Mouse (Mus musculus) heart, adult 2 months (tissue): ENCODE results near the gene Nkg7. TPM values are rescaled to one million over a fixed set of nuclear protein-coding genes. Genes with fewer than 3 reads are reported as not detected.

Source experiments
- DNase-seq, 2 experiments: peaks; one replicate each; pipeline ENCODE4 v3.0.0; 2021
- H3K27ac ChIP-seq: fragments of 200-600 bp; 2 replicates; pipeline ENCODE4 v1.8.1; 2022
- H3K27me3 ChIP-seq: fragments of 200-500 bp; 2 replicates; pipeline ENCODE4 v1.6.1; 2012; ENCODE audit warnings: mild to moderate bottlenecking, low read length, inconsistent platforms, mixed read lengths; ENCODE audit not compliant: control insufficient read depth, insufficient read depth
- H3K36me3 ChIP-seq: fragments of 200-500 bp; 2 replicates; pipeline ENCODE4 v1.6.1; 2012; ENCODE audit warnings: low read length, inconsistent platforms; ENCODE audit not compliant: control insufficient read depth, insufficient read depth
- H3K4me1 ChIP-seq: fragments of 200-500 bp; 2 replicates; pipeline ENCODE4 v1.6.1; 2011; ENCODE audit warnings: low read length; ENCODE audit not compliant: control insufficient read depth, insufficient read depth
- H3K4me3 ChIP-seq: fragments of 200-600 bp; 2 replicates; pipeline ENCODE4 v1.8.1; 2022
- H3K79me2 ChIP-seq: fragments of 200-500 bp; replicated peaks from 2 replicates; pipeline ENCODE4 v1.6.1; 2012; ENCODE audit warnings: mild to moderate bottlenecking, inconsistent platforms, low read length, moderate library complexity, mixed read lengths; ENCODE audit not compliant: control insufficient read depth, insufficient read depth
- H3K9ac ChIP-seq: fragments of 200-500 bp; 2 replicates; pipeline ENCODE4 v1.6.1; 2012; ENCODE audit warnings: low read depth, mild to moderate bottlenecking, control low read depth, inconsistent platforms, low read length, mixed read lengths
- CTCF ChIP-seq: fragments of 200-600 bp; IDR thresholded peaks from 2 replicates; pipeline ENCODE4 v1.8.1; 2022; ENCODE audit warnings: antibody characterized with exemption, mild to moderate bottlenecking, moderate library complexity
- EP300 ChIP-seq: fragments of 200-500 bp; IDR thresholded peaks from 2 replicates; pipeline ENCODE4 v1.6.1; 2011; ENCODE audit warnings: low read depth, low read length, control low read depth; ENCODE audit not compliant: insufficient read depth
- POLR2A ChIP-seq: fragments of 200-500 bp; IDR thresholded peaks from 2 replicates; pipeline ENCODE4 v1.6.1; 2011; ENCODE audit warnings: mild to moderate bottlenecking, low read depth, low read length, control low read depth; ENCODE audit not compliant: insufficient read depth
- WGBS: fragments of 180-500 bp; shearing (Covaris S2); methylation state at CpG from one replicate; pipeline ENCODE4 v1.1.7; 2018; 5-methylcytosine and 5-hydroxymethylcytosine counted together
- intact Hi-C: fragments of 180-260 bp; cut with DNase I; formaldehyde crosslinking; loops from one replicate; pipeline ENCODE4 v1.15.1; 2025
- polyA plus RNA-seq: library from polyadenylated mRNA; depleted of rRNA; stranded (reverse); fragments of >200 nt; gene quantifications from 2 replicates; pipeline ENCODE4 v1.2.3, GENCODE M21; 2012
- total RNA-seq, 2 experiments: library from RNA; stranded (reverse); gene quantifications; 2 replicates each; pipeline ENCODE4 v1.2.3; 2021

Nkg7 gene
- total and polyA plus RNA-seq, 3 experiments, result 4.9 TPM; not detected in 2

- H3K27me3 ChIP-seq, result no peaks in the 10 kb centered on the region
- TF ChIP-seq CTCF (no peak), EP300 (0 out of 2 replicates have a peak, but pooled peaks have one; percentile 26), POLR2A (0 out of 2 replicates have a peak, but pooled peaks have one; percentile 17)
- no peak overlapping the region for H3K9ac ChIP-seq
- no peak overlapping the region for H3K4me3 ChIP-seq
- intact Hi-C loops, result loop anchor here (5.0 kb wide), 1 partner anchor 134 kb away; no protein-coding TSS in a partner anchor
- WGBS, result 50% methylated on average over 3 of the region's 3 CpGs
- H3K36me3 ChIP-seq, result no peaks in the 10 kb centered on the region
- peaks cover 5% of the 10 kb centered on the region; the same call in 1 of the 2 replicates for H3K4me1 ChIP-seq
- peak in 1 of 2 experiments; percentile 37 for DNase-seq
- H3K27ac ChIP-seq, result peak overlapping the region; percentile 60
- no peaks in the 10 kb centered on the region; the same call in 1 of the 2 replicates for H3K79me2 ChIP-seq
Observed at GRCm38 (mm10) chr7:43448246-43448645, 11.4 kb downstream of the Nkg7 start.

- H3K9ac ChIP-seq, result no peak overlapping the region
- H3K27ac ChIP-seq, result no peak overlapping the region
- 90% methylated on average over 2 of the region's 2 CpGs for WGBS
- peaks cover 11% of the 10 kb centered on the region; the same call in 1 of the 2 replicates for H3K4me1 ChIP-seq
- DNase-seq, result no peak
- intact Hi-C loops, result loop anchor here (5.0 kb wide), 1 partner anchor 132 kb away; no protein-coding TSS in a partner anchor
- 0 out of 2 replicates have a peak, but pooled peaks cover 2% of the 10 kb centered on the region for H3K36me3 ChIP-seq
- no peaks in the 10 kb centered on the region for H3K27me3 ChIP-seq
- no peak overlapping the region for H3K4me3 ChIP-seq
- no peak for TF ChIP-seq CTCF
- TF ChIP-seq POLR2A, result no peak
- TF ChIP-seq EP300, result no peak
- no peaks in the 10 kb centered on the region; the same call in 1 of the 2 replicates for H3K79me2 ChIP-seq
Observed at GRCm38 (mm10) chr7:43449811-43450210, 12.9 kb downstream of the Nkg7 start.

DNA sequence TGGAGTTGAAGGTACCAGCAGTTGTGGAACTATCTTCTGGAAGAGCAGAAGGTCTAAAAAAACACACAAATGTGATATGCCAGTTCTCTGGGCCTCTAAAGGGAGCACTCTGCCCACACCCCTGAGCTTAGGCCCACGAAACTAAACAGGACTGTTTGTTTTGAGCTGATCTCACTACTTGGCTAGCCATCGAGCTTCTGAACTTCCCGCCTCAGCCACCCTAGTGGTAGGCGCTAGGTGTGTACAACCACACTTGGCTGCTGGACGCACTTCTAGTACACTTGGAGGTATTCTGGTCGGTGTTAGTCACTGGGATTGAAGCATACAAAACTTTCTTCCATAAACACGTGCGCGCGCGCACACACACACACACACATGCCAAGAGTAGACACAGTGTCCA lies 14.9 kb downstream of the Nkg7 start:
- H3K27ac ChIP-seq, result no peak overlapping the region
- H3K79me2 ChIP-seq, result no peaks in the 10 kb centered on the region; the same call in 1 of the 2 replicates
- TF ChIP-seq CTCF (no peak), POLR2A (no peak), EP300 (no peak)
- H3K4me1 ChIP-seq, result peaks cover 11% of the 10 kb centered on the region; the same call in 1 of the 2 replicates
- WGBS, result 87% methylated on average over 11 of the region's 11 CpGs
- 0 out of 2 replicates have a peak, but pooled peaks cover 2% of the 10 kb centered on the region for H3K36me3 ChIP-seq
- no peak overlapping the region for H3K4me3 ChIP-seq
- no peak for DNase-seq
- no peaks in the 10 kb centered on the region for H3K27me3 ChIP-seq
- no peak overlapping the region for H3K9ac ChIP-seq
- intact Hi-C loops, result no loop called here

- TF ChIP-seq CTCF (peak; percentile 43), POLR2A (no peak)
- Histone ChIP-seq H3K9ac (no peak overlapping the region), H3K36me3 (0 out of 2 replicates have a peak, but pooled peaks cover 2% of the 10 kb centered on the region), H3K27ac (no peak overlapping the region), H3K79me2 (no peaks in the 10 kb centered on the region; the same call in 1 of the 2 replicates), H3K27me3 (no peaks in the 10 kb centered on the region), H3K4me3 (no peak overlapping the region), H3K4me1 (peaks cover 11% of the 10 kb centered on the region; the same call in 1 of the 2 replicates)
- no peak for DNase-seq
- 50% methylated on average over 4 of the region's 4 CpGs for WGBS
- intact Hi-C loops, result no loop called here
Observed at GRCm38 (mm10) chr7:43452609-43453008, 15.7 kb downstream of the Nkg7 start.

DNA sequence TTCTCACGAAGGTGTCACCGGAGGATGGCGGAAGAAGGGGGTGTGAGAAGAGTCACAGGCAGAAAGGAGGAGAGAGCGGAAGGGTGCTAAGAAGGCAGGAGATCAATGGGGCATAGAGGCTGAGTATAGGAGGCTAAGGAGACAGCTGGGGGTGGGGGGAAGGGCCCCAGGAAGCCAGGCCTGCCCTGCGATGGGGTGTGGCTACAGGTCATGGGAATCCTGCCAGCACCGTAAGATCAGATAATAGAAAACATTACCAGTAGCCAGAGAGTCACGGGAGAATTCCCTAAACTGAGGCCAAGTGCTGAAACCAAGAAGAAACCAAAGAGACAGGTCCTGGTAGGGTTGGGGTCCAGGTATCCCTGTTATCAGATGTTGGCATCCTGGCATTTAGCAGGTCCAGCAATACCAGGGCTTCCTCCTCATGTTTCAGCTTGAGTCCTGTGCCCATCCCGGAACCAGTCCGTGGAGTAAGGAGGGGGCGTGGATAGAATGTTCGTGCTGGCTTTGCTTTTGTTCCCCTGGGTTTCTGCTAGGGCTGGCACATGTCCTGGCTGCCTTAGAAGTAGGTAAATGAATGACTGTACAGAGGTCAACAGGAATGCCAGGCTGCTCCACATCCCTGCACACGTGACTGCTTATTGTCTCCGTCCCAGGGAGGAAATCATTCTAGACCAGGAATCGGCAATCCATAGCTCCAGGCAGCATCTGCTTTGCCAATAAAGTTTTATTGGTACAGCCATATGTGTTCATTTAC lies 16.9 kb downstream of the Nkg7 start:
- WGBS, result 56% methylated on average over 14 of the region's 14 CpGs
- no peak overlapping the region for H3K27ac ChIP-seq
- intact Hi-C loops, result no loop called here
- no peak overlapping the region for H3K4me3 ChIP-seq
- H3K27me3 ChIP-seq, result no peaks in the 10 kb centered on the region
- no peaks in the 10 kb centered on the region; the same call in 1 of the 2 replicates for H3K79me2 ChIP-seq
- H3K4me1 ChIP-seq, result peaks cover 9% of the 10 kb centered on the region; the same call in 1 of the 2 replicates
- DNase-seq, result no peak
- 0 out of 2 replicates have a peak, but pooled peaks cover 2% of the 10 kb centered on the region for H3K36me3 ChIP-seq
- no peak for TF ChIP-seq EP300
- no peak for TF ChIP-seq POLR2A
- TF ChIP-seq CTCF, result no peak
- H3K9ac ChIP-seq, result no peak overlapping the region

- no peak overlapping the region for H3K9ac ChIP-seq
- no peaks in the 10 kb centered on the region for H3K79me2 ChIP-seq
- 69% methylated on average over 6 of the region's 6 CpGs for WGBS
- TF ChIP-seq POLR2A, result no peak
- no peak for TF ChIP-seq CTCF
- no peak for TF ChIP-seq EP300
- H3K27ac ChIP-seq, result no peak overlapping the region
- H3K27me3 ChIP-seq, result no peaks in the 10 kb centered on the region
- H3K36me3 ChIP-seq, result 0 out of 2 replicates have a peak, but pooled peaks cover 2% of the 10 kb centered on the region
- no peak overlapping the region for H3K4me3 ChIP-seq
- intact Hi-C loops, result no loop called here
- H3K4me1 ChIP-seq, result peaks cover 8% of the 10 kb centered on the region; the same call in 1 of the 2 replicates
- no peak for DNase-seq
Observed at GRCm38 (mm10) chr7:43454371-43454770, 17.5 kb downstream of the Nkg7 start.
